Mouse (Mus musculus): ENCODE measurements at regions not wholly inside any gene's neighbourhood (a gene's known extent, or its start where the extent isn't known, plus 50 kb on each side); places are given as distances from the start of the nearest gene placed in this dataset.

GRCm38 (mm10) chrX:65241861-65242525 is 194.5 kb downstream of the Ctag2 start:
- DNase-seq: no peak

GRCm38 (mm10) chrX:65252746-65253145 is 205.3 kb downstream of the Ctag2 start:
- DNase-seq: peak; percentile 8
